Comparison of ENCODE assay signal across 9 mouse cellular contexts in the genomic region with DNA sequence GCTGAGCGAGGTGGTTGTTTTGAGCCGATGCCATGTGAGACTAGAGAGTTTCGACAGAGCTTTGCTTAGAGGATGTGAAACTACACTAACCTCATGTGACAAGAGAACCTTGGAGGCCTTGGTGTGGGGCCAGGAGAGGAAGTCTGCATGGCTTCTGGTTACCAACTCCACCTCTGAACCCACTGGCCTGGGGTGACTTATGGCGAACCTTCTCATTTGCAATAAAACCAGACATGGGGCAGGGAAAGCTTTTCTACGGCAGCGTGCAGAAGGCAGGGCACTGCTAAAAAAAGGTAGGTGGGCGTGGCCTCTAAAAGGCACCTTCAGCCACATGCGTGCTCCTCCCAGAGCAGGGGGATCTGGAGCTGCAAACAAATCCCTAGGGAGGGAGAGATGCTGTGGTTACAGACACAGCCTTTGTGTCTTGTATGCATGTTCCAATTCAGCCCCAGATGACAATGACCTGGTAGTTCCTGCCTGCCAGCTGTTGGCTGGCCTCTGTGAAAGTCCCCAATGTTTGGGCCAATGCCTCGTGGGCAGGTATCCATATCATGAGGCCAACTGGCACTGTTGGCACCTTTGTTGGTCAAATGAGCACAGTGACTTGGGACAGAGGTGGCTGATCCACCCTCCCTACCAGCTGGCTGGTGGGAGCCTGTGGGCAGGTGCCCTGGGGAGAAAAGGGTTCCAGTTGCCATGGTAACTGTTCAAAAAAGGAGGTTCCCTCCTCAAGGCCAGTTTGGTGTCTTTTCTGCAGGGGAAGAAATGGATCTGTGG.
DNase-seq lines count a peak whose midpoint lies in the region; ATAC-seq and TF ChIP-seq lines count a peak whose summit lies in the region.
"Had no signal": no experiment of that assay in that cellular context is flagged by ENCODE, and none has a peak within 500 bp of the region (broad histone marks: within the 10 kb centered on the region; RNA-seq: fewer than 3 reads in every experiment).

No protein-coding gene starts in this region.

- H3K9ac ChIP-seq in heart, postnatal 0 days (replicated peaks; ENCODE audit: low read depth, low read length): no peak overlapping the region
- H3K9ac ChIP-seq in kidney, embryonic 16.5 days (replicated peaks; ENCODE audit: low read length): 0 out of 2 replicates have a peak overlapping the region, but pooled peaks have one; percentile 16
- H3K9ac ChIP-seq: embryonic facial prominence, embryonic 12.5 days had no signal

- H3K4me2 ChIP-seq in heart, postnatal 0 days (ENCODE audit: low read depth, low read length): no peak overlapping the region
- H3K4me2 ChIP-seq in kidney, embryonic 16.5 days (replicated peaks; ENCODE audit: low read depth, low read length): no peak overlapping the region
- H3K4me2 ChIP-seq: embryonic facial prominence, embryonic 12.5 days had no signal

- TF ChIP-seq EP300 in heart, postnatal 0 days (IDR thresholded peaks at IDR 0.05; ENCODE audit: low read depth): no peak

- no peaks in the 10 kb centered on the region for H3K36me3 ChIP-seq in heart, postnatal 0 days (replicated peaks; ENCODE audit: control insufficient read depth, insufficient read depth, low read length)
- H3K36me3 ChIP-seq in kidney, embryonic 16.5 days (ENCODE audit: insufficient read depth, low read length): no peaks in the 10 kb centered on the region
- H3K36me3 ChIP-seq: embryonic facial prominence, embryonic 12.5 days had no signal

- DNase-seq in right cerebral cortex, adult 18-20 months: peak; percentile 9
- no peak for DNase-seq in right cerebral cortex, postnatal 4 days
- DNase-seq in brain, adult 2 months (ENCODE audit: low read depth, low spot score): peak; percentile 58
- DNase-seq in heart, postnatal 0 days (ENCODE audit: low spot score): no peak
- peak; percentile 60 for DNase-seq in lung, postnatal 10 days
- peak; percentile 60 to 73 for DNase-seq in spleen, postnatal 10 days (ENCODE audit: low spot score in 2 of 2)
- no peak for DNase-seq in neural tube, embryonic 10.5 days (ENCODE audit: extremely low spot score, low spot score)

- TF ChIP-seq CTCF in heart, postnatal 0 days (IDR thresholded peaks at IDR 0.05; ENCODE audit: low read depth): no peak

- H3K27ac ChIP-seq in heart, postnatal 0 days (ENCODE audit: low read depth): peak overlapping the region; percentile 54
- H3K27ac ChIP-seq in kidney, embryonic 16.5 days (ENCODE audit: low read length): peak overlapping the region; percentile 85
- H3K27ac ChIP-seq: embryonic facial prominence, embryonic 12.5 days had no signal

- no peaks in the 10 kb centered on the region for H3K27me3 ChIP-seq in heart, postnatal 0 days (ENCODE audit: control insufficient read depth, insufficient read depth, low read length)
- H3K27me3 ChIP-seq in kidney, embryonic 16.5 days (ENCODE audit: insufficient read depth, low read length): no peaks in the 10 kb centered on the region
- H3K27me3 ChIP-seq: embryonic facial prominence, embryonic 12.5 days had no signal

- no peaks in the 10 kb centered on the region for H3K9me3 ChIP-seq in heart, postnatal 0 days (replicated peaks; ENCODE audit: control insufficient read depth, low read length)
- H3K9me3 ChIP-seq in kidney, embryonic 16.5 days (ENCODE audit: low read length): no peaks in the 10 kb centered on the region
- H3K9me3 ChIP-seq: embryonic facial prominence, embryonic 12.5 days had no signal

- no peak overlapping the region for H3K4me3 ChIP-seq in heart, postnatal 0 days (ENCODE audit: low read depth, low read length)
- H3K4me3 ChIP-seq in kidney, embryonic 16.5 days (ENCODE audit: low read length): no peak overlapping the region
- H3K4me3 ChIP-seq: embryonic facial prominence, embryonic 12.5 days had no signal

- peaks cover 28% of the 10 kb centered on the region for H3K4me1 ChIP-seq in heart, postnatal 0 days (ENCODE audit: control insufficient read depth, insufficient read depth)
- H3K4me1 ChIP-seq in kidney, embryonic 16.5 days (ENCODE audit: insufficient read depth, low read length): peaks cover 54% of the 10 kb centered on the region

- WGBS in heart, postnatal 0 days: 34% methylated on average over 9 of the region's 9 CpGs
- 51% methylated on average over 9 of the region's 9 CpGs for WGBS in kidney, embryonic 16.5 days

- ATAC-seq in heart, postnatal 0 days (ENCODE audit: insufficient read depth, low read depth): no peak
- ATAC-seq in kidney, embryonic 16.5 days (ENCODE audit: low FRiP score, low TSS enrichment): no peak

Comparison
In these comparisons a context has a peak if more than half of its experiments do, and no peak if none do; other contexts are left out.
1. DNase-seq: peak in right cerebral cortex, adult 18-20 months (single experiment), brain, adult 2 months (single experiment), lung, postnatal 10 days (single experiment) and spleen, postnatal 10 days (2 of 2); none in right cerebral cortex, postnatal 4 days (single experiment), heart, postnatal 0 days (single experiment) and neural tube, embryonic 10.5 days (single experiment).